31 mouse cellular contexts compared by ENCODE assay signal in genomic region chr6:136358471-136358870, GRCm38 (mm10). TPM values are rescaled to one million over a fixed set of nuclear protein-coding genes. Genes with fewer than 3 reads are reported as not detected.
A peak's percentile ranks its signal among the peaks of the same experiment; 100 is the strongest.
DNase-seq lines count a peak whose midpoint lies in the region; TF ChIP-seq lines count a peak whose summit lies in the region.
"Had no signal": no experiment of that assay in that cellular context is flagged by ENCODE, and none has a peak within 500 bp of the region (broad histone marks: within the 10 kb centered on the region; RNA-seq: fewer than 3 reads in every experiment).

No protein-coding gene starts in this region.

- no peak for TF ChIP-seq POLR2A in brain, embryonic 14.5 days (IDR thresholded peaks at IDR 0.05; ENCODE audit: borderline replicate concordance, extremely low read depth, insufficient read depth, insufficient read length, poor library complexity, severe bottlenecking)

- TF ChIP-seq CTCF in brain, embryonic 14.5 days (IDR thresholded peaks at IDR 0.05; ENCODE audit: borderline replicate concordance, extremely low read depth, insufficient read depth, insufficient read length), result no peak

- DNase-seq in layer of hippocampus, adult 11-12 months (ENCODE audit: low spot score), result peak; percentile 31
- DNase-seq in layer of hippocampus, postnatal 14 days (ENCODE audit: low spot score in 2 of 2), result no peak
- DNase-seq in layer of hippocampus, adult 9-11 months, result peak; percentile 38
- no peak for DNase-seq in layer of hippocampus, adult 9-10 months (ENCODE audit: low spot score)
- DNase-seq in brain, adult 2 months (ENCODE audit: low read depth, low spot score), result peak; percentile 64
- DNase-seq in brain, embryonic 14.5 days (ENCODE audit: low read depth), result peak; percentile 43
- DNase-seq: adrenal gland, adult 2 months; adrenal gland, postnatal 14 days; cerebellum, adult 18-20 months; cerebellum, adult 9-10 months; cerebellum, postnatal 14 days; forebrain, postnatal 0 days; gastrocnemius, adult 2 months; gastrocnemius, postnatal 14 days; heart, adult 11 months; heart, postnatal 10 days; heart, postnatal 36 days had no signal

RNA-seq across cellular contexts. Expression of gene Gm8994, which starts 31.1 kb away (rescaled TPM):
- total RNA-seq in layer of hippocampus, postnatal 14 days (2021), result not detected
- not detected in 2 replicates for polyA plus RNA-seq in brain, embryonic 14.5 days (2012; rRNA removed)
- total RNA-seq: adrenal gland, adult 2 months; adrenal gland, postnatal 14 days; adrenal gland, postnatal 4 days; gastrocnemius, adult 2 months; gastrocnemius, postnatal 14 days; gastrocnemius, postnatal 4 days; heart, postnatal 10 days; heart, postnatal 36 days had no signal
- polyA plus RNA-seq: adrenal gland, adult 2 months; CD4-positive, CD25-positive, alpha-beta regulatory T cell, adult 4 months; embryonic facial prominence, embryonic 12.5 days; erythroblast, embryonic 14.5 days; forebrain, embryonic 13.5 days; forebrain, postnatal 0 days; frontal cortex, adult 2 months; heart, embryonic 12.5 days; heart, embryonic 15.5 days; hindbrain, embryonic 10.5 days; hindbrain, embryonic 13.5 days; hindbrain, embryonic 16.5 days had no signal

RNA-seq across cellular contexts. Expression of gene E330021D16Rik, which starts 56.9 kb away (rescaled TPM):
- total RNA-seq in layer of hippocampus, postnatal 14 days (2021), result not detected
- not detected in 2 replicates for polyA plus RNA-seq in brain, embryonic 14.5 days (2012; rRNA removed)
- total RNA-seq: adrenal gland, adult 2 months; adrenal gland, postnatal 14 days; gastrocnemius, adult 2 months; gastrocnemius, postnatal 14 days; gastrocnemius, postnatal 4 days; heart, postnatal 10 days; heart, postnatal 36 days; MEL had no signal
- polyA plus RNA-seq: adrenal gland, adult 2 months; C2C12; embryonic facial prominence, embryonic 12.5 days; erythroblast, embryonic 14.5 days; forebrain, embryonic 13.5 days; forebrain, postnatal 0 days; frontal cortex, adult 2 months; heart, embryonic 12.5 days; heart, embryonic 15.5 days; hindbrain, embryonic 10.5 days; hindbrain, embryonic 13.5 days; hindbrain, embryonic 16.5 days had no signal

Comparison
In these comparisons a context has a peak if more than half of its experiments do, and no peak if none do; other contexts are left out.
1. DNase-seq: peak in layer of hippocampus, adult 11-12 months (single experiment), layer of hippocampus, adult 9-11 months (single experiment), brain, adult 2 months (single experiment) and brain, embryonic 14.5 days (single experiment); none in layer of hippocampus, postnatal 14 days (0 of 2) and layer of hippocampus, adult 9-10 months (single experiment).